Mouse (Mus musculus) hindbrain, embryonic 12.5 days (tissue): ENCODE results near the gene Apol7a. TPM values are rescaled to one million over a fixed set of nuclear protein-coding genes. Genes with fewer than 3 reads are reported as not detected.
A peak's percentile ranks its signal among the peaks of the same experiment; 100 is the strongest.

Experiments used
- ATAC-seq: fragments of 200-750 bp; cut with Nextera tagmentation; 2 replicates; pipeline ENCODE4 v1.8.0; 2017; ENCODE audit warnings: moderate TSS enrichment; ENCODE audit not compliant: low FRiP score
- H3K27ac ChIP-seq: fragments of 300-500 bp; sonication (generic); 2 replicates; pipeline ENCODE4 v1.5.1; 2016; ENCODE audit warnings: mild to moderate bottlenecking
- H3K27me3 ChIP-seq: fragments of 300-500 bp; sonication (generic); 2 replicates; pipeline ENCODE4 v1.6.1; 2016; ENCODE audit warnings: mild to moderate bottlenecking
- H3K36me3 ChIP-seq: fragments of 300-500 bp; sonication (generic); 2 replicates; pipeline ENCODE4 v1.6.1; 2016; ENCODE audit warnings: mild to moderate bottlenecking
- H3K4me1 ChIP-seq: fragments of 300-500 bp; sonication (generic); 2 replicates; pipeline ENCODE4 v1.6.1; 2016
- H3K4me2 ChIP-seq: fragments of 300-500 bp; sonication (generic); replicated peaks from 2 replicates; pipeline ENCODE4 v1.6.1; 2016; ENCODE audit warnings: mild to moderate bottlenecking
- H3K4me3 ChIP-seq: fragments of 300-500 bp; sonication (generic); 2 replicates; pipeline ENCODE4 v1.5.1; 2016; ENCODE audit warnings: mild to moderate bottlenecking
- H3K9ac ChIP-seq: fragments of 300-500 bp; sonication (generic); 2 replicates; pipeline ENCODE4 v1.6.1; 2016; ENCODE audit warnings: mild to moderate bottlenecking, moderate library complexity
- H3K9me3 ChIP-seq: fragments of 300-500 bp; sonication (generic); replicated peaks from 2 replicates; pipeline ENCODE4 v1.6.1; 2016; ENCODE audit warnings: mild to moderate bottlenecking
- WGBS: fragments of 180-500 bp; shearing (Covaris S2); methylation state at CpG from one replicate; pipeline ENCODE4 v1.1.7; 2016; 5-methylcytosine and 5-hydroxymethylcytosine counted together
- polyA plus RNA-seq: library from polyadenylated mRNA; unstranded; fragments of >200 nt; fragmentation: Nextera tagmentation; extraction: Ambion mirVana; gene quantifications from 2 replicates; pipeline ENCODE4 v1.2.1, GENCODE M21; 2016

The Apol7a gene
- polyA plus RNA-seq, 1 experiment from 2014 or later: not detected

- Histone ChIP-seq H3K9me3 (no peaks in the 10 kb centered on the region), H3K36me3 (no peaks in the 10 kb centered on the region), H3K4me2 (peak overlapping the region; percentile 29), H3K27ac (peak overlapping the region; percentile 24), H3K9ac (0 out of 2 replicates have a peak overlapping the region, but pooled peaks have one; percentile 3), H3K4me3 (no peak overlapping the region), H3K27me3 (no peaks in the 10 kb centered on the region), H3K4me1 (peaks cover 60% of the 10 kb centered on the region)
- WGBS: 7% methylated on average over 10 of the region's 11 CpGs
- peak; percentile 38 for ATAC-seq
Measured at GRCm38 (mm10) chr15:77356248-77356810, 42.6 kb downstream of the Apol7a start.

DNA sequence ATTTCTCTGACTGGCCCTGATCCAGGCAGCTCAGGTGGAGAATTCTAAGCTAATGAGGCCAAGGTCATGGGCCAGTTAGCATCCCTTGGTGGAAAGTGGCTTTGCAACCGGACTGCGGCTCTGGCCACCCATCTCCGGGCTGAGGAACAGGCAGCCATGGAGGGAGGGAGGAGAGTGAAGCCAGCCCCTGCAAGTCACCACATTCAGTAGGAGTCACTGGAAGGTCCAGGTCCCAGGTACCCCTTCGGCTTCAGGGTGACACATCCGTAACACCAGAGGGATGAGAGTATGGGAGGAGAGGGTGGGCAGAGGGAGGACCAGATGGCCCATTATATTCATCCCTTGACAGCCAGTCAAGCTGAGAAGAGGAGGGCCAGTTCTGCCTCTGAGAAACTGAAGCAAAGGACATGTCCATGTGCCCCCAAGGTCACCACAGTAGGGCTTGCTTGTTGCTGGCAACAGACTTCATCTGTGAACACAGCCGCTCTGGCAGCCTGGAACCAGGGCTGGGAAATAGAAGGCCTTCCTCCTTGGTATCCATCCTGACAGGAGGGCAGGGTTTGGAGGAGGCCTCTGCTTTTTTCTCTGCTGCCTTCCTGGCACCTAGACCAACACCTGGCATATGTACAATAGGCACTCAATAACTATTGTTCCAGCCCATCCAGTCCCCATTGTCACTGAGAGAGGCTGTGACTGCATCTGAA is 43.9 kb downstream of the Apol7a start:
- peaks cover 60% of the 10 kb centered on the region for H3K4me1 ChIP-seq
- H3K36me3 ChIP-seq: no peaks in the 10 kb centered on the region
- no peak for ATAC-seq
- no peaks in the 10 kb centered on the region for H3K27me3 ChIP-seq
- WGBS: 57% methylated on average over 6 of the region's 6 CpGs
- no peak overlapping the region for H3K4me2 ChIP-seq
- H3K4me3 ChIP-seq: no peak overlapping the region
- H3K9ac ChIP-seq: no peak overlapping the region; the same call in 1 of the 2 replicates
- peak overlapping the region; percentile 77 for H3K27ac ChIP-seq
- no peaks in the 10 kb centered on the region for H3K9me3 ChIP-seq

GRCm38 (mm10) chr15:77354496-77354847 is 44.4 kb downstream of the Apol7a start:
- Histone ChIP-seq H3K4me3 (no peak overlapping the region), H3K27me3 (no peaks in the 10 kb centered on the region), H3K36me3 (no peaks in the 10 kb centered on the region), H3K27ac (peak overlapping the region; percentile 77), H3K4me2 (no peak overlapping the region), H3K9me3 (no peaks in the 10 kb centered on the region), H3K4me1 (peaks cover 57% of the 10 kb centered on the region), H3K9ac (no peak overlapping the region)
- WGBS: 37% methylated on average over 4 of the region's 4 CpGs
- ATAC-seq: no peak

- H3K27ac ChIP-seq: no peak overlapping the region
- H3K4me2 ChIP-seq: no peak overlapping the region
- no peaks in the 10 kb centered on the region for H3K27me3 ChIP-seq
- no peak for ATAC-seq
- WGBS: 28% methylated on average over 4 of the region's 4 CpGs
- H3K9me3 ChIP-seq: no peaks in the 10 kb centered on the region
- H3K9ac ChIP-seq: no peak overlapping the region; the same call in 1 of the 2 replicates
- H3K36me3 ChIP-seq: no peaks in the 10 kb centered on the region
- no peak overlapping the region for H3K4me3 ChIP-seq
- peaks cover 51% of the 10 kb centered on the region for H3K4me1 ChIP-seq
Measured at GRCm38 (mm10) chr15:77353764-77354163, 45.1 kb downstream of the Apol7a start.

DNA sequence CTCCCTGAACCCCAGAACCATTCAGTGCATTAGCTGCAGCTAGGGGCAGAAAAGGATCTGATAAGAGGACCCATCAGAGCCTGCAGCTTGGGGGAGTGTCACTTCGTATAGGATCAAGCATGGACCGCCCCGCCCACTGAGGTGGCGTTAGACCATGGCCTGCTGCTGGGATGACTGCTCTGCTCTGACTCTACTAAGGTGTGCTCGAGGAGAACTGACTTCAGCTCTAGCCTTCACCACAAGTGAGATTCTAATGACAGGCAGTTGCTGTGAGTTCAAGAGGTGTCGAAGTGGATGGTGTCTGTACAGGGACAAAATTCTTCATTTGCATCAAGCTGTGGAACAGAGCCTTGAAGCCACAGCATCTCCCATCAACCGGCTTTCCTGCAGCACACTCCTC is 46.0 kb downstream of the Apol7a start:
- ATAC-seq: no peak
- 61% methylated on average over 7 of the region's 7 CpGs for WGBS

DNA sequence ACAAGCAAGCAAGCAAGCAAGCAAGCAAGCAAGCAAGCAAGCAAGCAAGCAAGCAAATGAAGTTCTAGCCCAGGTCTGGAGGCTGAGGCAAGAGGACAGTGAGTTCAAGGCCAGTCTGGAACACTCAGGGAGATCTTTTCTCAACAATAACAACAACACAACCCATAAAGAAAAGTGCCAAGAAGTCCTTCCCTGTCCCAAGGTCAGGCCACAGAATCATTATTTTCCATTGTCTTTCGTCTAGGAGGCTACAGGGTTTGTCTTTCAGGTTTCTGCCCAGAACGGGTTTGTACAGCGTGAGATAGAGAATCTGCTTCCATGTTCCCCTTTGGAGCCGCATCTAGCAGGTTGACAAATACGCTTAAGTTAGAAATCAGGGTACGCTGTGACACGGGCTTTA is 48.8 kb downstream of the Apol7a start:
- no peak overlapping the region for H3K9ac ChIP-seq
- H3K4me1 ChIP-seq: peaks cover 28% of the 10 kb centered on the region
- H3K36me3 ChIP-seq: no peaks in the 10 kb centered on the region
- H3K9me3 ChIP-seq: no peaks in the 10 kb centered on the region
- WGBS: 89% methylated on average over 7 of the region's 7 CpGs
- no peak overlapping the region for H3K4me3 ChIP-seq
- H3K27me3 ChIP-seq: no peaks in the 10 kb centered on the region
- H3K27ac ChIP-seq: no peak overlapping the region
- no peak overlapping the region for H3K4me2 ChIP-seq
- ATAC-seq: no peak

More for the DNA sequence above, 46.0 kb downstream of the Apol7a start:
- Histone ChIP-seq H3K9me3 (no peaks in the 10 kb centered on the region), H3K36me3 (no peaks in the 10 kb centered on the region), H3K9ac (no peak overlapping the region), H3K4me2 (no peak overlapping the region), H3K4me1 (peaks cover 45% of the 10 kb centered on the region), H3K27ac (0 out of 2 replicates have a peak overlapping the region, but pooled peaks have one; percentile 35), H3K27me3 (no peaks in the 10 kb centered on the region), H3K4me3 (no peak overlapping the region)

DNA sequence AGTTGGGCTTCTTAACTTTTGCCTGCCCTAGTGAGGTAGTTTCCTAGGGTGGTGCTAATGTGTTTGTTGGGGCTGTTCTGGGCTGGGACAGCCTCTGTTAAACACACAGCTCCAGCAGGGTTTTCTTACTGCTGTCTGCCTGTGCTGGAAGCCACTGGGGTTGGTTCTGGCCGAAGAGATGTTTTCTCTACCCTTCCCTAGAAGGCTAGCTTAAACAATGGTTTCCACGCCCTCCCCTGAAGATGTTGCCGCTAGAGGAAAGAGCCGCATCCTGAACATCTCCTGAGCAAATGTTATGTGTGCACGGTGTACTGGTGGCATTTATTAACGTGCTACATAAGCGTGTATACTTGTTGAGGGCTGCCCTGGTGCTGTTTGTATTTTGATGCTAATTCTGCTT is 50.8 kb downstream of the Apol7a start:
- WGBS: 71% methylated on average over 7 of the region's 7 CpGs
- Histone ChIP-seq H3K9me3 (no peaks in the 10 kb centered on the region), H3K27me3 (no peaks in the 10 kb centered on the region), H3K4me3 (no peak overlapping the region), H3K27ac (no peak overlapping the region), H3K4me2 (no peak overlapping the region), H3K4me1 (peaks cover 28% of the 10 kb centered on the region), H3K36me3 (no peaks in the 10 kb centered on the region), H3K9ac (no peak overlapping the region)
- no peak for ATAC-seq

DNA sequence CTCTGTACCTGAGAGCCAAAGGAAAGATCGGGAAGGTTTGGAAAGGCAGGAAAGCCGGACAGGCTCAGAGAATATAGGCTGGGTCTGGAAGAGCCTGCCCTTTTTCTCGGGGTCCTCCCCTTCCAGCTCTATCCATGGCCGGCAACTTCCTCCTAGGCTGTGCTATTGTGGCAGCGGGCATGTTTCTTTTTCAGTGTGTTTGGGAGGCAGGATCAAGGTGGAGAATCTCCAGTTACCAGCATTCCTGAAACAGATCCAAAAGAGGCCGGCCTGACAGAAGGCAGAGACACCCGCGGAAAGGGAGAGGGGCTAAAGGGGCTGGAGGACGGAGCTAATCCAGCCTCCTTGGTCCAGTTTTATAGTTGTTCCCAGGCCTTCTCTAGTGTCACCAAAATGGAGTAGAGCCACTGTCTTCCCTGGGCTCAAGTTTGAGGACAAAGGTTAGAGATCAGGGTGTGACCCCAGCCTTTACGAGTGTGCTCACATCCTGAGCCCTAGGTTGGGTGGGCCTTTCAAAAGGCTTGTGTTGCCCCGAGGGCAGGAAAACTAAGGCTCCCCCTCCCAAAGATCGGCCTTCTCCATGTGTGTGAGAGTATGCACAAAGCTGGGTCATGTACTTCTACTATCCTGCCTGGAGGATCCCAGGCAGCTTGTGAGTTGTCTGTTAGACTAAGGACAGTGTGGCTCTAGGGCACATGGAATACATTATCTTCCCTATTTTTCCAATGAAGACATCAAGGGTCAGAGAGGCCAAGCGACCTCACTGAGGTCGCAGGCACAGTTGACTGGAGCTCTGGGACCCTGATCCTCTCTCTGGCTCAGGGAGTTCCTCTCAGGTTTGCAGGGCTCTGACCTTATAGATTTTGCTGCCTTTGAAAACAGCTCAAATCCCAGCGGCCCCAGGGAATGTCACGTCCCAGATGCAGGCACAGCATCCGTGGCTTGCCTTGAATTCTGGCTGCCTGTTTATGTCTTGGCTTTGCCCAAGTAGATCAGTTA is 54.5 kb downstream of the Apol7a start:
- H3K9ac ChIP-seq: no peak overlapping the region; the same call in 1 of the 2 replicates
- 36% methylated on average over 17 of the region's 17 CpGs for WGBS

DNA sequence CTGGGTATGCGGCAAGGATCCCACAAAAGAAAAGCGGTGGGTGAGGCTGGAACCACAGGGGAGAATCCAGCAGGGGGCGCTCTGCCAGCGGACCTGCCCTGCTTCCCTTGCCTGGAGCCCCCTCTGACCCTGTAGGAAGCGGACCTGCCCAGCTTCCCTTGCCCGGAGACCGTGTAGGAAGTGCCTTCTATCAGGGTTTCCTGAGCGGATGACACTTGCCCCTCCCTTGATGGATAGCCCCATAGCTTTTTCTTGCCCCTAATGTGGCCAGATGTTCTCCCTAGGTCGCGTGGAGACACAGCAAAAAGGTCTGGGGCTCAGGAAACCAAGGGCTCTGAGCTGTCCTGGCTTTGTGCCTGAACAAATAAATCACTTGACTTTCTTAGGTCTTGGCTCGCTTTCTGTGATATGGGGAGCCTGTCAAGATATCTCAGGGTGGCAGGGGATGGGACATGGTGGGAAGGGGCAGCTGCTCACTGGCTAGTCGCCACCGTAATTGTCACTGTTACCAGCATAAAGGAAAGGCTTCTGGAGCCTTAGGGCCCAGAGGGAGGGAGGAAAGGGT is 55.3 kb downstream of the Apol7a start:
- Histone ChIP-seq H3K27me3 (no peaks in the 10 kb centered on the region), H3K36me3 (no peaks in the 10 kb centered on the region), H3K4me1 (peaks cover 29% of the 10 kb centered on the region), H3K9me3 (no peaks in the 10 kb centered on the region), H3K9ac (0 out of 2 replicates have a peak overlapping the region, but pooled peaks have one; percentile 53), H3K27ac (peak overlapping the region; percentile 81), H3K4me3 (no peak overlapping the region), H3K4me2 (peak overlapping the region; percentile 43)
- peak; percentile 67 for ATAC-seq
- WGBS: 6% methylated on average over 13 of the region's 13 CpGs

More for the DNA sequence above, 54.5 kb downstream of the Apol7a start:
- Histone ChIP-seq H3K4me3 (no peak overlapping the region), H3K27me3 (no peaks in the 10 kb centered on the region), H3K4me1 (peaks cover 29% of the 10 kb centered on the region), H3K4me2 (peak overlapping the region; percentile 43; the same call in 1 of the 2 replicates), H3K9me3 (no peaks in the 10 kb centered on the region), H3K36me3 (no peaks in the 10 kb centered on the region), H3K27ac (peak overlapping the region; percentile 81)
- ATAC-seq: peak; percentile 43

DNA sequence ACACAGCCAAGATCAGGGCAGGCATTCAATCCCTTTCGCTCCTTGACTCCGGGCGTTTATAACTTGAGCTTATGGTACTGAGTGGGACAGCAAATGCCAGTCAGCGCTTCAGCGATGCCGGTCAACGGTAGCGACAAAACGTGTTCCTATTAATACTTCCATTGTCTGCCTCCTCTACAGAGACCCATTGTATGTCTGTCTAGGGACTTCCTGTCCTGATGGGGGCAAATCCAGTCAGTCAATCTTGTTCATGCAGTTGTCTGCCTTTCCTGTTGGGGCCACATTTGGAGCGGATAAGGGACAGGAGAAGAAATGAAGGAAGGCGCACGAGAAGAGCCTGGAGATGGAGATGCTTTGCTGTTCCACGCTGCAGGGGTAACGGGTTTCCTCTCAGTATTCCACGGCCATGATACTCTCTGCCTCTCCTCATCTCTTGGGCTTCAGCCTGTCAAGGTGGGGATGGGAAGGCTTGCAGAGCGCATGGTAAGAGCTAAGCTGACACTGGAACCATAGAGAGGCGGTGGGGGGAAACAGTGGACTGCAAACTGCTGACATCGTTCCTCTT is 55.9 kb downstream of the Apol7a start:
- no peaks in the 10 kb centered on the region for H3K9me3 ChIP-seq
- peak overlapping the region; percentile 43 for H3K4me2 ChIP-seq
- H3K4me3 ChIP-seq: 0 out of 2 replicates have a peak overlapping the region, but pooled peaks have one; percentile 6
- peak; percentile 16; the same call in 1 of the 2 replicates for ATAC-seq
- peaks cover 34% of the 10 kb centered on the region for H3K4me1 ChIP-seq
- H3K36me3 ChIP-seq: no peaks in the 10 kb centered on the region
- peak overlapping the region; percentile 53 for H3K9ac ChIP-seq
- H3K27me3 ChIP-seq: no peaks in the 10 kb centered on the region
- 26% methylated on average over 18 of the region's 18 CpGs for WGBS
- peak overlapping the region; percentile 81 for H3K27ac ChIP-seq

DNA sequence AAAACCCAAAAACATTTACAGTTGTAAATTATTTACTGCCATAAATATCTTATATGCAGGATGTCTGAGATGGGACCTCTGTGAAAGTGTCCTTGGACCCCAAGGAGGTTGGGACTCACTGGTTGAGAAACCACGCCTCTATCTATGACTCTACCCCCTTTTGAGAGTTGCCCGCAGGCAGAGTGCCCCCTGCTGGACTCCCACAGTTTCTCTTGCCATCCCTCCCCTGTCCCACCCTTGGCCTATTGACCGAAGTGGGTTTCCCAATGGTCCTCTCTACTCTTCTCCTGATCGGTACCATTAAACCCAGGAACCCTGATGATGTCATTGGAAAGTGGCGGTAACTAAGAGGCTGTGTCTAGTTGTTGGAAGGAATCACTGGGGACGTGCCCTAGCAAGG is 56.9 kb downstream of the Apol7a start:
- Histone ChIP-seq H3K36me3 (no peaks in the 10 kb centered on the region), H3K27me3 (no peaks in the 10 kb centered on the region), H3K9me3 (no peaks in the 10 kb centered on the region), H3K27ac (no peak overlapping the region), H3K4me1 (peaks cover 36% of the 10 kb centered on the region), H3K4me3 (no peak overlapping the region), H3K4me2 (no peak overlapping the region), H3K9ac (no peak overlapping the region)
- 83% methylated on average over 6 of the region's 6 CpGs for WGBS
- ATAC-seq: no peak
